Mouse (Mus musculus) layer of hippocampus, adult 8-10 months (tissue): Measurements from ENCODE around the gene Spsb1. TPM values are rescaled to one million over a fixed set of nuclear protein-coding genes. Genes with fewer than 3 reads are reported as not detected.

Experiments
- DNase-seq, 2 experiments: peaks; one replicate each; pipeline ENCODE4 v3.0.0; 2022; ENCODE audit warnings: low spot score in 2 of 2
- total RNA-seq, 4 experiments: library from RNA; stranded (reverse); gene quantifications; 2 replicates each; pipeline ENCODE4 v1.2.4; 2022

Spsb1 gene
- total RNA-seq, 4 experiments from 2014 or later: 19.4 to 41.1 (median 33.3) TPM

GRCm38 (mm10) chr4:149983921-149984645, 29.2 kb upstream of the Spsb1 start:
- no peak for DNase-seq

- DNase-seq: no peak
These were observed 27.3 kb upstream of the Spsb1 start for GRCm38 (mm10) chr4:149982154-149982553.

- DNase-seq: peak; percentile 70 to 90
These were observed 25.0 kb upstream of the Spsb1 start for GRCm38 (mm10) chr4:149979819-149980308.

GRCm38 (mm10) chr4:149978820-149979219, 24.0 kb upstream of the Spsb1 start:
- no peak for DNase-seq

GRCm38 (mm10) chr4:149977801-149978544, 23.1 kb upstream of the Spsb1 start:
- DNase-seq: no peak

GRCm38 (mm10) chr4:149977181-149977580, 22.3 kb upstream of the Spsb1 start:
- no peak for DNase-seq

- DNase-seq: no peak
These were observed 20.9 kb upstream of the Spsb1 start for GRCm38 (mm10) chr4:149975730-149976254.

GRCm38 (mm10) chr4:149975291-149975690, 20.4 kb upstream of the Spsb1 start:
- DNase-seq: no peak

- DNase-seq: no peak
These were observed 16.6 kb upstream of the Spsb1 start for GRCm38 (mm10) chr4:149971393-149971792.

GRCm38 (mm10) chr4:149968526-149968925, 13.7 kb upstream of the Spsb1 start:
- no peak for DNase-seq

GRCm38 (mm10) chr4:149966963-149967362, 12.1 kb upstream of the Spsb1 start:
- DNase-seq: no peak

- no peak for DNase-seq
These were observed 11.4 kb upstream of the Spsb1 start for GRCm38 (mm10) chr4:149966252-149966651.

GRCm38 (mm10) chr4:149965672-149966071, 10.8 kb upstream of the Spsb1 start:
- no peak for DNase-seq

- DNase-seq: no peak
These were observed 10.4 kb upstream of the Spsb1 start for GRCm38 (mm10) chr4:149965242-149965641.

GRCm38 (mm10) chr4:149964770-149965169, 9.9 kb upstream of the Spsb1 start:
- DNase-seq: no peak

GRCm38 (mm10) chr4:149964285-149964684, 9.4 kb upstream of the Spsb1 start:
- DNase-seq: no peak

GRCm38 (mm10) chr4:149960391-149960790, 5.5 kb upstream of the Spsb1 start:
- no peak for DNase-seq

GRCm38 (mm10) chr4:149959816-149960215, 5.0 kb upstream of the Spsb1 start:
- DNase-seq: no peak

- DNase-seq: peak; percentile 66 to 93
These were observed 3.7 kb upstream of the Spsb1 start for GRCm38 (mm10) chr4:149958566-149958965.

GRCm38 (mm10) chr4:149956048-149956447, 1.2 kb upstream of the Spsb1 start:
- DNase-seq: no peak

GRCm38 (mm10) chr4:149955631-149956030, 788 bp upstream of the Spsb1 start:
- no peak for DNase-seq
